Mouse (Mus musculus) hindbrain, embryonic 15.5 days (tissue): ENCODE measurements at regions not wholly inside any gene's neighbourhood (a gene's known extent, or its start where the extent isn't known, plus 50 kb on each side); places are given as distances from the start of the nearest gene placed in this dataset.

Experiments used
- ATAC-seq: fragments of 200-750 bp; cut with Nextera tagmentation; 2 replicates; pipeline ENCODE4 v1.8.0; 2017; ENCODE audit warnings: low read depth, moderate number of reproducible peaks, moderate TSS enrichment; ENCODE audit not compliant: low FRiP score
- H3K27ac ChIP-seq: fragments of 300-500 bp; sonication (generic); replicated peaks from 2 replicates; pipeline ENCODE4 v1.5.1; 2015; ENCODE audit warnings: mild to moderate bottlenecking, inconsistent platforms
- H3K27me3 ChIP-seq: fragments of 300-500 bp; sonication (generic); 2 replicates; pipeline ENCODE4 v1.6.1; 2015; ENCODE audit warnings: control low read depth, inconsistent platforms
- H3K36me3 ChIP-seq: fragments of 300-500 bp; sonication (generic); 2 replicates; pipeline ENCODE4 v1.6.1; 2015; ENCODE audit warnings: control low read depth, inconsistent platforms
- H3K4me1 ChIP-seq: fragments of 300-500 bp; sonication (generic); replicated peaks from 2 replicates; pipeline ENCODE4 v1.6.1; 2015; ENCODE audit warnings: control low read depth, inconsistent platforms
- H3K4me2 ChIP-seq: fragments of 300-500 bp; sonication (generic); 2 replicates; pipeline ENCODE4 v1.6.1; 2015; ENCODE audit warnings: moderate library complexity, mild to moderate bottlenecking, inconsistent platforms
- H3K4me3 ChIP-seq: fragments of 300-500 bp; sonication (generic); 2 replicates; pipeline ENCODE4 v1.5.1; 2015; ENCODE audit warnings: mild to moderate bottlenecking, inconsistent platforms
- H3K9ac ChIP-seq: fragments of 300-500 bp; sonication (generic); 2 replicates; pipeline ENCODE4 v1.6.1; 2015; ENCODE audit warnings: inconsistent platforms
- H3K9me3 ChIP-seq: fragments of 300-500 bp; sonication (generic); 2 replicates; pipeline ENCODE4 v1.6.1; 2016; ENCODE audit warnings: control low read depth, inconsistent platforms
- WGBS: fragments of 180-500 bp; shearing (Covaris S2); methylation state at CpG from one replicate; pipeline ENCODE4 v1.1.7; 2015; 5-methylcytosine and 5-hydroxymethylcytosine counted together

- ATAC-seq: no peak
- Histone ChIP-seq H3K4me3 (no peak overlapping the region), H3K4me2 (no peak overlapping the region), H3K27ac (no peak overlapping the region), H3K36me3 (no peaks in the 10 kb centered on the region), H3K9me3 (no peaks in the 10 kb centered on the region), H3K27me3 (no peaks in the 10 kb centered on the region), H3K4me1 (0 out of 2 replicates have a peak, but pooled peaks cover 3% of the 10 kb centered on the region), H3K9ac (no peak overlapping the region)
- 80% methylated on average over 2 of the region's 2 CpGs for WGBS
These were observed 228.5 kb upstream of the Mgmt start for GRCm38 (mm10) chr7:136665901-136666300.

GRCm38 (mm10) chr7:136666707-136667106 lies 227.7 kb upstream of the Mgmt start:
- no peak overlapping the region for H3K9ac ChIP-seq
- no peaks in the 10 kb centered on the region for H3K36me3 ChIP-seq
- WGBS: 12% methylated on average over 6 of the region's 6 CpGs
- H3K9me3 ChIP-seq: no peaks in the 10 kb centered on the region
- H3K27me3 ChIP-seq: no peaks in the 10 kb centered on the region
- H3K27ac ChIP-seq: no peak overlapping the region
- ATAC-seq: no peak
- H3K4me2 ChIP-seq: no peak overlapping the region
- no peak overlapping the region for H3K4me3 ChIP-seq
- 0 out of 2 replicates have a peak, but pooled peaks cover 3% of the 10 kb centered on the region for H3K4me1 ChIP-seq

GRCm38 (mm10) chr7:136670675-136671074 lies 223.7 kb upstream of the Mgmt start:
- Histone ChIP-seq H3K4me3 (no peak overlapping the region), H3K27me3 (no peaks in the 10 kb centered on the region), H3K27ac (no peak overlapping the region), H3K36me3 (no peaks in the 10 kb centered on the region), H3K4me1 (no peaks in the 10 kb centered on the region), H3K9me3 (no peaks in the 10 kb centered on the region), H3K4me2 (no peak overlapping the region), H3K9ac (no peak overlapping the region)
- no peak for ATAC-seq
- WGBS: 71% methylated on average over 7 of the region's 7 CpGs

- no peak overlapping the region for H3K27ac ChIP-seq
- H3K9me3 ChIP-seq: no peaks in the 10 kb centered on the region
- H3K4me1 ChIP-seq: peaks cover 13% of the 10 kb centered on the region
- no peak overlapping the region for H3K4me2 ChIP-seq
- no peaks in the 10 kb centered on the region for H3K27me3 ChIP-seq
- no peak overlapping the region for H3K4me3 ChIP-seq
- no peak overlapping the region for H3K9ac ChIP-seq
- ATAC-seq: no peak
- no peaks in the 10 kb centered on the region for H3K36me3 ChIP-seq
- WGBS: 47% methylated on average over 5 of the region's 5 CpGs
These were observed 220.3 kb upstream of the Mgmt start for GRCm38 (mm10) chr7:136674159-136674558.

GRCm38 (mm10) chr7:136675041-136675440 lies 219.4 kb upstream of the Mgmt start:
- peaks cover 13% of the 10 kb centered on the region for H3K4me1 ChIP-seq
- no peaks in the 10 kb centered on the region for H3K36me3 ChIP-seq
- ATAC-seq: no peak
- no peak overlapping the region for H3K4me2 ChIP-seq
- H3K4me3 ChIP-seq: no peak overlapping the region
- WGBS: 56% methylated on average over 5 of the region's 5 CpGs
- no peaks in the 10 kb centered on the region for H3K9me3 ChIP-seq
- no peaks in the 10 kb centered on the region for H3K27me3 ChIP-seq
- H3K27ac ChIP-seq: no peak overlapping the region
- H3K9ac ChIP-seq: no peak overlapping the region

GRCm38 (mm10) chr7:136676104-136676503 lies 218.3 kb upstream of the Mgmt start:
- H3K36me3 ChIP-seq: no peaks in the 10 kb centered on the region
- no peak overlapping the region for H3K4me3 ChIP-seq
- no peak overlapping the region for H3K27ac ChIP-seq
- 23% methylated on average over 6 of the region's 6 CpGs for WGBS
- H3K4me1 ChIP-seq: peaks cover 13% of the 10 kb centered on the region
- ATAC-seq: no peak
- no peak overlapping the region for H3K9ac ChIP-seq
- H3K4me2 ChIP-seq: no peak overlapping the region
- no peaks in the 10 kb centered on the region for H3K9me3 ChIP-seq
- H3K27me3 ChIP-seq: no peaks in the 10 kb centered on the region

GRCm38 (mm10) chr7:136676987-136677545 lies 217.3 kb upstream of the Mgmt start:
- no peaks in the 10 kb centered on the region for H3K27me3 ChIP-seq
- peak overlapping the region; percentile 22 for H3K4me2 ChIP-seq
- WGBS: 36% methylated on average over 17 of the region's 17 CpGs
- ATAC-seq: no peak
- no peak overlapping the region for H3K9ac ChIP-seq
- no peak overlapping the region for H3K27ac ChIP-seq
- H3K4me3 ChIP-seq: no peak overlapping the region
- H3K4me1 ChIP-seq: peaks cover 13% of the 10 kb centered on the region
- no peaks in the 10 kb centered on the region for H3K36me3 ChIP-seq
- H3K9me3 ChIP-seq: no peaks in the 10 kb centered on the region

- Histone ChIP-seq H3K9me3 (no peaks in the 10 kb centered on the region), H3K9ac (no peak overlapping the region), H3K4me3 (no peak overlapping the region), H3K27me3 (no peaks in the 10 kb centered on the region), H3K27ac (no peak overlapping the region), H3K4me2 (peak overlapping the region; percentile 40), H3K4me1 (peaks cover 10% of the 10 kb centered on the region), H3K36me3 (no peaks in the 10 kb centered on the region)
- ATAC-seq: no peak
- 31% methylated on average over 6 of the region's 6 CpGs for WGBS
These were observed 204.8 kb upstream of the Mgmt start for GRCm38 (mm10) chr7:136689579-136689978.

GRCm38 (mm10) chr7:136706246-136706645 lies 188.2 kb upstream of the Mgmt start:
- no peaks in the 10 kb centered on the region for H3K9me3 ChIP-seq
- no peak overlapping the region for H3K4me2 ChIP-seq
- no peak overlapping the region for H3K9ac ChIP-seq
- H3K4me1 ChIP-seq: no peaks in the 10 kb centered on the region
- ATAC-seq: no peak
- H3K27me3 ChIP-seq: no peaks in the 10 kb centered on the region
- 72% methylated on average over 1 of the region's 1 CpGs for WGBS
- no peaks in the 10 kb centered on the region for H3K36me3 ChIP-seq
- no peak overlapping the region for H3K27ac ChIP-seq
- H3K4me3 ChIP-seq: no peak overlapping the region

- 84% methylated on average over 12 of the region's 12 CpGs for WGBS
- H3K9me3 ChIP-seq: no peaks in the 10 kb centered on the region
- no peak overlapping the region for H3K27ac ChIP-seq
- no peak overlapping the region for H3K4me2 ChIP-seq
- H3K36me3 ChIP-seq: no peaks in the 10 kb centered on the region
- ATAC-seq: no peak
- H3K4me3 ChIP-seq: no peak overlapping the region
- H3K27me3 ChIP-seq: no peaks in the 10 kb centered on the region
- no peak overlapping the region for H3K9ac ChIP-seq
- H3K4me1 ChIP-seq: no peaks in the 10 kb centered on the region
These were observed 187.0 kb upstream of the Mgmt start for GRCm38 (mm10) chr7:136707200-136708003.

- no peak overlapping the region for H3K27ac ChIP-seq
- 69% methylated on average over 5 of the region's 5 CpGs for WGBS
- H3K27me3 ChIP-seq: no peaks in the 10 kb centered on the region
- no peak for ATAC-seq
- H3K4me3 ChIP-seq: no peak overlapping the region
- no peaks in the 10 kb centered on the region for H3K36me3 ChIP-seq
- H3K9ac ChIP-seq: no peak overlapping the region
- no peak overlapping the region for H3K4me2 ChIP-seq
- no peaks in the 10 kb centered on the region for H3K4me1 ChIP-seq
- no peaks in the 10 kb centered on the region for H3K9me3 ChIP-seq
These were observed 186.4 kb upstream of the Mgmt start for GRCm38 (mm10) chr7:136708004-136708435.

GRCm38 (mm10) chr7:136710653-136711052 lies 183.8 kb upstream of the Mgmt start:
- 74% methylated on average over 3 of the region's 3 CpGs for WGBS
- no peaks in the 10 kb centered on the region for H3K36me3 ChIP-seq
- H3K9ac ChIP-seq: no peak overlapping the region
- H3K9me3 ChIP-seq: no peaks in the 10 kb centered on the region
- no peak overlapping the region for H3K4me3 ChIP-seq
- ATAC-seq: no peak
- H3K27me3 ChIP-seq: no peaks in the 10 kb centered on the region
- H3K4me2 ChIP-seq: no peak overlapping the region
- H3K4me1 ChIP-seq: no peaks in the 10 kb centered on the region
- no peak overlapping the region for H3K27ac ChIP-seq
